Mouse (Mus musculus) olfactory bulb, adult 2 months (tissue): ENCODE measurements around the gene Cgas.

Experiments
- CTCF ChIP-seq: fragments of 200-500 bp; IDR thresholded peaks from 2 replicates; pipeline ENCODE4 v1.5.1; 2012; ENCODE audit warnings: low read depth, mild to moderate bottlenecking, low read length, moderate library complexity; ENCODE audit not compliant: insufficient read depth
- POLR2A ChIP-seq: fragments of 200-500 bp; IDR thresholded peaks from 2 replicates; pipeline ENCODE4 v1.6.1; 2012; ENCODE audit warnings: mild to moderate bottlenecking, low read depth, low read length, moderate library complexity; ENCODE audit not compliant: insufficient read depth

DNA sequence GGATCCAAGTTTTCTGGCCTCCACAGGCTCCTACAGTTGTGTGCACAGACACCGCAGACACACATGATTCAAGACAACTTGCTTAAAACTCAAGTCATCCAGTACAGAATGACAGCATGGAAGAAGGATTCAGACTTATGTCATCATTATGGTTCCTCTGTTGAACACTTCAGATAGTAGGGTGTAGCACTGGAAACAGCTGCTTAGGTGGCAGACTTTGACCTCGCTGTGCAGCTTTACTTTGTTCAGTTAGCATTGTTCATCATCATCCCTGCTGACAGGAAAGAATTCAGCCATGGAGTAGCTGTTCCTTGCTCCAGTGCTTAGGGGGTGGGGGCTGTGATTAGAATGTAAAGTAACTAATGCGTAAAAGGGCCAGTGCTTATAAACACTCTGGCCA lies 22.7 kb upstream of the Cgas start:
- no peak for TF ChIP-seq POLR2A
- no peak for TF ChIP-seq CTCF
